Mouse (Mus musculus): ENCODE results near the gene Dmgdh. TPM values are rescaled to one million over a fixed set of nuclear protein-coding genes. Genes with fewer than 3 reads are reported as not detected.

Dmgdh gene
- total and polyA plus RNA-seq, 3 experiments = not detected

GRCm38 (mm10) chr13:93630941-93631705 is 43.1 kb upstream of the Dmgdh start:
- H3K4me3 ChIP-seq (ENCODE audit: control insufficient read depth in 1 of 2, insufficient read depth in 1 of 2, low read depth in 2 of 2, low read length in 2 of 2) = no peak overlapping the region
- no peaks in the 10 kb centered on the region for H3K79me2 ChIP-seq (ENCODE audit: control insufficient read depth, insufficient read depth, low read length, poor library complexity)
- H3K9ac ChIP-seq (ENCODE audit: control insufficient read depth, low read depth, low read length, poor library complexity, severe bottlenecking) = no peak overlapping the region
- no peak for DNase-seq (ENCODE audit: low read depth, low spot score)
- no peaks in the 10 kb centered on the region for H3K36me3 ChIP-seq (ENCODE audit: control insufficient read depth in 1 of 2, insufficient read depth in 2 of 2, low read length in 2 of 2)
- no peak for TF ChIP-seq MXI1 (IDR thresholded peaks at IDR 0.05; ENCODE audit: low read depth, low read length)
- TF ChIP-seq BHLHE40 (IDR thresholded peaks at IDR 0.05; ENCODE audit: borderline replicate concordance, low read depth, low read length) = no peak
- no peak for TF ChIP-seq MAZ (IDR thresholded peaks at IDR 0.05; ENCODE audit: low read depth, low read length)
- TF ChIP-seq JUND (IDR thresholded peaks at IDR 0.05; ENCODE audit: low read depth, low read length) = no peak
- no peak for TF ChIP-seq HCFC1 (IDR thresholded peaks at IDR 0.05; ENCODE audit: low read depth, low read length)
- TF ChIP-seq CHD1 (IDR thresholded peaks at IDR 0.05; ENCODE audit: low read depth, low read length) = no peak
- TF ChIP-seq ZC3H11A (IDR thresholded peaks at IDR 0.05; ENCODE audit: low read depth, low read length) = no peak
- no peak for TF ChIP-seq TAL1 (IDR thresholded peaks at IDR 0.05; ENCODE audit: low read length)
- TF ChIP-seq ZKSCAN1 (IDR thresholded peaks at IDR 0.05; ENCODE audit: low read depth, low read length) = no peak
- TF ChIP-seq MAX (IDR thresholded peaks at IDR 0.05; ENCODE audit: low read length) = no peak
- peaks cover 0 to 1% of the 10 kb centered on the region in 2 experiments; a peak in 1 of 4 replicates for H3K27me3 ChIP-seq (ENCODE audit: control insufficient read depth in 1 of 2, insufficient read depth in 2 of 2, low read length in 2 of 2)
- no peaks in the 10 kb centered on the region for H3K9me3 ChIP-seq (replicated peaks; ENCODE audit: insufficient read depth, low read length)
- no peak overlapping the region for H3K27ac ChIP-seq (ENCODE audit: control insufficient read depth, low read depth, low read length)
- no peaks in the 10 kb centered on the region for H3K4me1 ChIP-seq (ENCODE audit: control insufficient read depth in 1 of 2, insufficient read depth in 2 of 2, low read length in 2 of 2)

- Histone ChIP-seq H3K4me3 (ENCODE audit: control insufficient read depth in 1 of 2, insufficient read depth in 1 of 2, low read depth in 2 of 2, low read length in 2 of 2) (no peak overlapping the region), H3K27ac (ENCODE audit: control insufficient read depth, low read depth, low read length) (no peak overlapping the region), H3K27me3 (ENCODE audit: control insufficient read depth in 1 of 2, insufficient read depth in 2 of 2, low read length in 2 of 2) (peaks cover 0 to 1% of the 10 kb centered on the region in 2 experiments; a peak in 1 of 4 replicates), H3K9ac (ENCODE audit: control insufficient read depth, low read depth, low read length, poor library complexity, severe bottlenecking) (no peak overlapping the region), H3K9me3 (replicated peaks; ENCODE audit: insufficient read depth, low read length) (no peaks in the 10 kb centered on the region), H3K79me2 (ENCODE audit: control insufficient read depth, insufficient read depth, low read length, poor library complexity) (no peaks in the 10 kb centered on the region), H3K4me1 (ENCODE audit: control insufficient read depth in 1 of 2, insufficient read depth in 2 of 2, low read length in 2 of 2) (no peaks in the 10 kb centered on the region), H3K36me3 (ENCODE audit: control insufficient read depth in 1 of 2, insufficient read depth in 2 of 2, low read length in 2 of 2) (no peaks in the 10 kb centered on the region)
- DNase-seq (ENCODE audit: low read depth, low spot score) = no peak
- TF ChIP-seq SMC3 (IDR thresholded peaks at IDR 0.05; ENCODE audit: low read depth, low read length) (no peak), EP300 (IDR thresholded peaks at IDR 0.05; ENCODE audit: low read depth in 1 of 2, low read length in 2 of 2) (no peak)
These were observed 41.3 kb upstream of the Dmgdh start for GRCm38 (mm10) chr13:93632927-93633326.

GRCm38 (mm10) chr13:93636561-93636960 is 37.7 kb upstream of the Dmgdh start:
- no peak for TF ChIP-seq POLR2AphosphoS2 (IDR thresholded peaks at IDR 0.05; ENCODE audit: low read length)
- TF ChIP-seq EP300 (IDR thresholded peaks at IDR 0.05; ENCODE audit: low read depth in 1 of 2, low read length in 2 of 2) = no peak
- TF ChIP-seq MYC (IDR thresholded peaks at IDR 0.05; ENCODE audit: low read depth, low read length) = no peak
- TF ChIP-seq TAL1 (IDR thresholded peaks at IDR 0.05; ENCODE audit: low read length) = no peak
- TF ChIP-seq USF1 (IDR thresholded peaks at IDR 0.05; ENCODE audit: low read depth, low read length) = no peak
- TF ChIP-seq ZMIZ1 (IDR thresholded peaks at IDR 0.05; ENCODE audit: low read depth, low read length) = no peak
- TF ChIP-seq TCF12 (IDR thresholded peaks at IDR 0.05; ENCODE audit: low read depth, low read length) = no peak
- no peak for TF ChIP-seq ZKSCAN1 (IDR thresholded peaks at IDR 0.05; ENCODE audit: low read depth, low read length)
- TF ChIP-seq CHD2 (IDR thresholded peaks at IDR 0.05; ENCODE audit: low read length) = no peak
- no peak for TF ChIP-seq MXI1 (IDR thresholded peaks at IDR 0.05; ENCODE audit: low read depth, low read length)
- TF ChIP-seq SMC3 (IDR thresholded peaks at IDR 0.05; ENCODE audit: low read depth, low read length) = no peak
- TF ChIP-seq POLR2AphosphoS5 (IDR thresholded peaks at IDR 0.05; ENCODE audit: borderline replicate concordance, low read depth, low read length) = no peak
- no peak for TF ChIP-seq ELF1 (IDR thresholded peaks at IDR 0.05; ENCODE audit: low read depth, low read length)
- no peak for TF ChIP-seq GATA1 (IDR thresholded peaks at IDR 0.05; ENCODE audit: low read depth, low read length)
- TF ChIP-seq MAFK (IDR thresholded peaks at IDR 0.05; ENCODE audit: borderline replicate concordance, low read depth, low read length) = no peak
- TF ChIP-seq HCFC1 (IDR thresholded peaks at IDR 0.05; ENCODE audit: low read depth, low read length) = no peak
- TF ChIP-seq NELFE (IDR thresholded peaks at IDR 0.05; ENCODE audit: low read depth, low read length) = no peak
- Histone ChIP-seq H3K79me2 (ENCODE audit: control insufficient read depth, insufficient read depth, low read length, poor library complexity) (no peaks in the 10 kb centered on the region), H3K9ac (ENCODE audit: control insufficient read depth, low read depth, low read length, poor library complexity, severe bottlenecking) (no peak overlapping the region), H3K36me3 (ENCODE audit: control insufficient read depth in 1 of 2, insufficient read depth in 2 of 2, low read length in 2 of 2) (no peaks in the 10 kb centered on the region), H3K9me3 (replicated peaks; ENCODE audit: insufficient read depth, low read length) (no peaks in the 10 kb centered on the region), H3K27me3 (ENCODE audit: control insufficient read depth in 1 of 2, insufficient read depth in 2 of 2, low read length in 2 of 2) (peaks cover 0 to 1% of the 10 kb centered on the region in 2 experiments; a peak in 1 of 4 replicates), H3K27ac (ENCODE audit: control insufficient read depth, low read depth, low read length) (no peak overlapping the region), H3K4me3 (ENCODE audit: control insufficient read depth in 1 of 2, insufficient read depth in 1 of 2, low read depth in 2 of 2, low read length in 2 of 2) (no peak overlapping the region), H3K4me1 (ENCODE audit: control insufficient read depth in 1 of 2, insufficient read depth in 2 of 2, low read length in 2 of 2) (no peaks in the 10 kb centered on the region)
- no peak for DNase-seq (ENCODE audit: low read depth, low spot score)

All from MEL (cell line).